Mouse (Mus musculus): ENCODE measurements around the gene Vps11. TPM values are rescaled to one million over a fixed set of nuclear protein-coding genes. Genes with fewer than 3 reads are reported as not detected.
"Not testable (repeated sequence)": the region's sequence is repeated elsewhere in the genome, so short reads cannot be mapped to it uniquely, and the experiment has no call there.

Vps11 gene
- polyA plus RNA-seq, 1 experiment from 2014 or later = 32.4 TPM

DNA sequence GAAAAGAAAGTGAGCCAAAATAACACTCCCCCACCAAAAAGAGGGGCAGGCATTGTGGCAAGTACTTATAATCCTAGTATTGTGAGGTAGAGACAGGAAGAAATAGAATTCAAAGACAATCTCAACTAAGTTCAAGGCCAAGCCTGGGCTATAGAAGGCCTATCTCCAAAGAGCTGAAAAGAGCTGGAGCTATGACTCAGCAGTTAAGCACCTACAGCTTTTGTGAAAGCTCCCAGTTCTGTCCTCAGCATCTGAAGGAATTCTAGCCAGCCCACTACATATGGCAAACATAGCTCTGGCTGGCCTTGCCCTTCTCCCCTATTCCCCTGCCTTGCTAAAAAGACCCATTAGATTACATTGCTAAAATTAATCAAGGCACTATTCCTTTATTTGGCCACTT lies 11.9 kb upstream of the Vps11 start:
- no peaks in the 10 kb centered on the region for H3K27me3 ChIP-seq
- no peak overlapping the region for H3K27ac ChIP-seq
- no peaks in the 10 kb centered on the region for H3K4me1 ChIP-seq
- H3K9ac ChIP-seq = no peak overlapping the region
- no peaks in the 10 kb centered on the region for H3K9me3 ChIP-seq
- H3K4me3 ChIP-seq = no peak overlapping the region
- no peak for ATAC-seq (ENCODE audit: insufficient number of reproducible peaks, insufficient read depth, low FRiP score, low TSS enrichment)
- H3K4me2 ChIP-seq (replicated peaks) = no peak overlapping the region
- H3K36me3 ChIP-seq = no peaks in the 10 kb centered on the region

DNA sequence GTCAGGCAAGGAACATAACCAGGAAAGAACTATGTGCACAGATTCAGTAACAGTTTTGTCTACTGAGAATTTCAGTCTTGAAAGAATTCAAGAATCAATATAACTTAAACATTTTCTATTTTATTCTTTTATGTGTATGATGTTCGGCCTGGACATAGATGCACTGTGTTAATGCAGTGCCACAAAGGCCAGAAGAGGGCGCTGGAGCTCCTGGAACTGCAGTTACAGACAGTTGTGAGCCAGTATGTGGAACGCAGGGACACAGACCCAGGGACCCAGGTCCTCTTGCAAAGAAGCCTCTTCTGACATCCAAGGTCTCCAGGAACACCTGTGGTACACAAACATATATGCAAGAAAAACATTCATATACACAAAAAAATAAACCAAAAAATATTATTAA lies 3.0 kb upstream of the Vps11 start:
- H3K4me3 ChIP-seq = no peak overlapping the region

DNA sequence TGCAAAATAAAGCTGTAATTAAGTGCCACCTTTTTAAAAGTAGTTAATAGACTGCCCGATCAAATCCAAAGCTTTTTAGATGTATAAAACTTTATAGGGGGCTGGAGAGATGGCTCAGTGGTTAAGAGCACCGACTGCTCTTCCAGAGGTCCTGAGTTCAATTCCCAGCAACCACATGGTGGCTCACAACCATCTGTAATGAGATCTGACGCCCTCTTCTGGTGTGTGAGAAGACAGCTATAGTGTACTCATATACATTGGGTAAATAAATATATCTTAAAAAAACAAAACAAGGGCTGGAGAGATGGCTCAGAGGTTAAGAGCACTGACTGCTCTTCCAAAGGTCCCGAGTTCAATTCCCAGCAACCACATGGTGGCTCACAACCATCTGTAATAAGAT lies 461 bp upstream of the Vps11 start:
- H3K27ac ChIP-seq = peak overlapping the region; percentile 57; the same call in 1 of the 2 replicates
- 42% methylated on average over 4 of the region's 4 CpGs for WGBS
- peak overlapping the region; percentile 81; the same call in 1 of the 2 replicates for H3K9ac ChIP-seq
- H3K36me3 ChIP-seq = peaks cover 23% of the 10 kb centered on the region
- H3K9me3 ChIP-seq; H3K4me1 ChIP-seq; ATAC-seq (ENCODE audit: insufficient number of reproducible peaks, insufficient read depth, low FRiP score, low TSS enrichment); H3K27me3 ChIP-seq: not testable (repeated sequence)
- peak overlapping the region; percentile 97 for H3K4me3 ChIP-seq
- peak overlapping the region; percentile 92 for H3K4me2 ChIP-seq (replicated peaks)

More for the DNA sequence above, 3.0 kb upstream of the Vps11 start:
- Histone ChIP-seq H3K36me3 (peaks cover 3% of the 10 kb centered on the region), H3K9me3 (no peaks in the 10 kb centered on the region), H3K4me1 (peaks cover 7% of the 10 kb centered on the region; the same call in 1 of the 2 replicates), H3K27me3 (no peaks in the 10 kb centered on the region), H3K4me2 (replicated peaks) (no peak overlapping the region), H3K9ac (no peak overlapping the region), H3K27ac (no peak overlapping the region)
- WGBS = 58% methylated on average over 3 of the region's 3 CpGs
- no peak for ATAC-seq (ENCODE audit: insufficient number of reproducible peaks, insufficient read depth, low FRiP score, low TSS enrichment)

DNA sequence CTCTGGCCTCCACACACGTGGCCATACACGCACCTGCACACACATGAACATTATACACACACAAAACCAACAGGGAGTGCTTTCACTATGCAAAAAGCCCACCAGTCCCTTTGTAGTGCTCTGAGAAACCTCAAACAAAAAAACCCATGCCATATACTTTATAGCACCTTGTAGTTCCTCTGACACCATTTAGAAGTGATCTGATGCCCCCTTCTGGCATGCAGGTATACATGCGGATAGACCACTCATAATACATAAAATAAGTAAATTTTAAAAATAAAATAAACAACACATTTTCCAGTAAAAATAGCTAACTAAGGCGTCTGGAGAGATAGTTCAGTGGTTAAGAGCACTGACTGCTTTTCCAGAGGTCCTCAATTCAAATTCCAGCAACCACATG lies 4.3 kb downstream of the Vps11 start:
- H3K9me3 ChIP-seq = no peaks in the 10 kb centered on the region
- no peak for ATAC-seq (ENCODE audit: insufficient number of reproducible peaks, insufficient read depth, low FRiP score, low TSS enrichment)
- H3K4me1 ChIP-seq = peaks cover 7% of the 10 kb centered on the region; the same call in 1 of the 2 replicates
- H3K27ac ChIP-seq = no peak overlapping the region
- H3K36me3 ChIP-seq = peaks cover 71% of the 10 kb centered on the region
- 74% methylated on average over 4 of the region's 4 CpGs for WGBS
- H3K27me3 ChIP-seq = no peaks in the 10 kb centered on the region
- no peak overlapping the region for H3K4me3 ChIP-seq
- no peak overlapping the region for H3K9ac ChIP-seq
- H3K4me2 ChIP-seq (replicated peaks) = no peak overlapping the region

DNA sequence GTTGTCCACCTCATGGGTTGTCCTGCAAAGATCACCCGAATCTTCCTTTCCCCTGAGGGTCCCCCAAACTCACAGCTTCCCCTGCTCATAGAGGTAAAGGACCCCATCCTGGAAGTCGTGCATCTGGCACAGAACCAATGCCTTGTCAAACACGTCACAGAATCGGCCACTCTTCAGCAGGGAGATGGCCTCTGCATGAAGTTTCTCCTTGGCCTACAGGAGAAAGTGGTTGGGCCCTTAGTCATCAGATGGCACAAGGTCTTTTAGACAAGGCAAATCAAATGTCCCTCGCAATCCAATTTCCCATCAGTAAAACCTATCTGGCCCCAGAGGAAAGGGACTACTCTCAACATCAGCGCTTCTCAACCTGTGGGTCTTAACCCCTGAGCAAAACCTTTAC lies 8.3 kb downstream of the Vps11 start:
- peaks cover 95% of the 10 kb centered on the region for H3K36me3 ChIP-seq
- WGBS = 91% methylated on average over 6 of the region's 6 CpGs

DNA sequence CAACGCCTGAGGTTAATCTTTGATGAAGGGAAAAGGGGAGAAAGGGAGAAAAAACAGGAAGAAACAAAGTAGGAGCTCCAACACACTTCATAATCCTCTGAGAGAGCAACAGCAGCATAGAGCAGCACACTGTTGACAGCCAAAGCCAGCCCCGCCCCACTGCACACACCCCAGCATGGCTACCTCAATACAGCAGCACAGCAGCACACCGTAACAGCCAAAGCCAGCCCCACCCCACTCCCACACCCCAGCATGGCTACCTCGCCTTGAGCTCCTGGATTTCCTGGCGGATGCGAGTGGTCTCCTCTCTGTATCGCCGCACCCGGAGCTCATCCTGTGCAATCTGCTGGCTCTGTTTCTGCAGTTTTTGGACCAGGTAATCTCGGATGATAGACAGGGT lies 9.1 kb downstream of the Vps11 start:
- H3K4me3 ChIP-seq = no peak overlapping the region
- WGBS = 91% methylated on average over 10 of the region's 10 CpGs
- H3K27ac ChIP-seq = no peak overlapping the region
- no peaks in the 10 kb centered on the region for H3K27me3 ChIP-seq
- no peaks in the 10 kb centered on the region for H3K9me3 ChIP-seq
- peaks cover 94% of the 10 kb centered on the region for H3K36me3 ChIP-seq
- no peak overlapping the region for H3K4me2 ChIP-seq (replicated peaks)
- no peak for ATAC-seq (ENCODE audit: insufficient number of reproducible peaks, insufficient read depth, low FRiP score, low TSS enrichment)
- H3K9ac ChIP-seq = no peak overlapping the region
- H3K4me1 ChIP-seq = no peaks in the 10 kb centered on the region

More for the DNA sequence above, 8.3 kb downstream of the Vps11 start:
- no peak overlapping the region for H3K27ac ChIP-seq
- ATAC-seq (ENCODE audit: insufficient number of reproducible peaks, insufficient read depth, low FRiP score, low TSS enrichment) = no peak
- H3K27me3 ChIP-seq = no peaks in the 10 kb centered on the region
- H3K4me3 ChIP-seq = no peak overlapping the region
- no peak overlapping the region for H3K4me2 ChIP-seq (replicated peaks)
- no peaks in the 10 kb centered on the region for H3K9me3 ChIP-seq
- no peaks in the 10 kb centered on the region for H3K4me1 ChIP-seq
- no peak overlapping the region for H3K9ac ChIP-seq

DNA sequence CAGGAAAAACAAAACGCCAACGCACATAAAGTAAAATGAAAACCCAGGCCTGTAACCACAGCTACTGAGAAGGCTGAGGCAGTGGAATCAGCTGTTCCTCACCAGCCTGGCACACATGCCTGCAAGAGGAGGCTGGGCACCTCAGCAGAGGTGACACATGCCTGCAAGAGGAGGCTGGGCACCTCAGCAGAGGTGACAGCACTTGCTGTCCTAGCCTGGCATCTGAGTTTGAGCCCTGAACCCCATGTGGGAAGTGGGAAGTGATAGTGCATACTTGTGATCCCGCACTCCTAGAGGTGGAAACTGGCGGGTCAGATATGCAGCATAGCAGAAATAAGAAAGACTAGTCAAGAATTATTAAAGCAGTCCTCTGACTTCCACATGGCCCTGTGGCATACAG lies 10.1 kb downstream of the Vps11 start:
- no peaks in the 10 kb centered on the region for H3K27me3 ChIP-seq
- no peaks in the 10 kb centered on the region for H3K9me3 ChIP-seq
- H3K4me1 ChIP-seq = no peaks in the 10 kb centered on the region
- no peak overlapping the region for H3K4me2 ChIP-seq (replicated peaks)
- H3K4me3 ChIP-seq = no peak overlapping the region
- no peak overlapping the region for H3K9ac ChIP-seq
- WGBS = 93% methylated on average over 4 of the region's 4 CpGs
- ATAC-seq (ENCODE audit: insufficient number of reproducible peaks, insufficient read depth, low FRiP score, low TSS enrichment) = no peak
- H3K36me3 ChIP-seq = peaks cover 95% of the 10 kb centered on the region
- H3K27ac ChIP-seq = no peak overlapping the region

DNA sequence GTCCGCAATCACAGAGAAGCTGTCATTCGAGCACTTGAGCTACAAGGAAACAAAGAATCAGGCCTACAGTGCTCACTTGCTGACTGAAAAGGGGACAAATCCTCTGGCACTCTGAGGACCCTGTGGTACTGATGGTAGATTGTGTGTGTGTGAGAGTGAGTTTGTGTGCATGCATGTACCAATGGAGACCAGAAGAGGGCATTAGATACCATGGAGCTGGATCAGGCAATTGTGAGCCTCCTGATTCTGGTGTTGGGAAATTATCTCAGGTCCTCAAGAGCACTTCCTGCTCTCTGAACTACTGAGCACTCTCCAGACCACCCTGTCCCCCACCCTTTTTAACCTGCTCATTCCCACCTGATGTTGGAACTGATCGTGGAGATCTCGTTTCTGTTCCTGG lies 12.9 kb downstream of the Vps11 start:
- Histone ChIP-seq H3K36me3 (peaks cover 72% of the 10 kb centered on the region), H3K9me3 (no peaks in the 10 kb centered on the region), H3K27me3 (no peaks in the 10 kb centered on the region), H3K9ac (no peak overlapping the region), H3K4me3 (no peak overlapping the region), H3K27ac (no peak overlapping the region), H3K4me2 (replicated peaks) (no peak overlapping the region), H3K4me1 (peaks cover 4% of the 10 kb centered on the region; the same call in 1 of the 2 replicates)
- WGBS = 97% methylated on average over 4 of the region's 4 CpGs
- ATAC-seq (ENCODE audit: insufficient number of reproducible peaks, insufficient read depth, low FRiP score, low TSS enrichment) = no peak

DNA sequence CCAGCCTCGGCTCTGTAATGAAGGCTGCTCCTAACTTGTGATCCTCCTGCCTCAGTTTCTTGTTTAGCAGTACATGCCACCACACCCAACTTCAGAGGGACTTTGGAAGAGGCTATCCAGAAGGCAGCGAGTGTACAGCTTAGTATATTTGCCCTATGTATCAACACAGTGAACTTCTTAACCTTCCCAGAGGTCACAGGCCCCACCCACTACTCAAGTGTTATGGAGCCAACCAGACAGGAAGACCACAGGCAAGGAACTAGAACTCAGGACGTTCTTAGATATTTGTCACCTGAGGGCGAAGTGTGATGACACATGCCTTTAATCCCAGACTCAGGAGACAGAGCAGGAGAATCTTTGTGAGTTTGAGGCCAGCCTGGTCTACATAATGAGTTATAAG lies 13.8 kb downstream of the Vps11 start:
- 81% methylated on average over 4 of the region's 4 CpGs for WGBS
- ATAC-seq (ENCODE audit: insufficient number of reproducible peaks, insufficient read depth, low FRiP score, low TSS enrichment) = no peak
- Histone ChIP-seq H3K4me1 (peaks cover 11% of the 10 kb centered on the region), H3K27me3 (no peaks in the 10 kb centered on the region), H3K4me2 (replicated peaks) (no peak overlapping the region), H3K9me3 (no peaks in the 10 kb centered on the region), H3K36me3 (peaks cover 63% of the 10 kb centered on the region), H3K4me3 (no peak overlapping the region), H3K27ac (no peak overlapping the region), H3K9ac (no peak overlapping the region)

DNA sequence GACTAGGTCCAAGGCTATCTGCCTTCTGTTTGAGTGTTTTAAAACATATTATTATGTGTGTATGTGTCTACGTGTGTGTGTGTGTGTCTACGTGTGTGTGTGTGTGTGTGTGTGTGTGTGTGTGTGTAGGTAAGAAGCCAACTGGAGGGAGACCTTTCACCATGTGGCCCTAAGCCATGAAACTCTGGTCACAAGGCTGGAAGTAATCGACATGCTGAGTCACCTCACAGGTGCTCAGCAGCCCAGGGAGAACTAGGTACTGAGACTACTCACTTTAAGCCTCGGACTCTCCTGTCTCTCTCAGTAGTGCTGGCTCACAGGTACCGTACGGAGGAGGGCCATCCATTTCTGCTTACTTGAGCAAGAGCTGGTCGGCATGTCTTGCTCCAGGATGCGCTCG lies 14.3 kb downstream of the Vps11 start:
- H3K27ac ChIP-seq = no peak overlapping the region
- no peaks in the 10 kb centered on the region for H3K9me3 ChIP-seq
- ATAC-seq (ENCODE audit: insufficient number of reproducible peaks, insufficient read depth, low FRiP score, low TSS enrichment) = no peak
- H3K4me3 ChIP-seq = no peak overlapping the region
- peaks cover 13% of the 10 kb centered on the region for H3K4me1 ChIP-seq
- no peaks in the 10 kb centered on the region for H3K27me3 ChIP-seq
- H3K9ac ChIP-seq = no peak overlapping the region
- peaks cover 58% of the 10 kb centered on the region for H3K36me3 ChIP-seq
- H3K4me2 ChIP-seq (replicated peaks) = no peak overlapping the region
- 93% methylated on average over 9 of the region's 9 CpGs for WGBS

DNA sequence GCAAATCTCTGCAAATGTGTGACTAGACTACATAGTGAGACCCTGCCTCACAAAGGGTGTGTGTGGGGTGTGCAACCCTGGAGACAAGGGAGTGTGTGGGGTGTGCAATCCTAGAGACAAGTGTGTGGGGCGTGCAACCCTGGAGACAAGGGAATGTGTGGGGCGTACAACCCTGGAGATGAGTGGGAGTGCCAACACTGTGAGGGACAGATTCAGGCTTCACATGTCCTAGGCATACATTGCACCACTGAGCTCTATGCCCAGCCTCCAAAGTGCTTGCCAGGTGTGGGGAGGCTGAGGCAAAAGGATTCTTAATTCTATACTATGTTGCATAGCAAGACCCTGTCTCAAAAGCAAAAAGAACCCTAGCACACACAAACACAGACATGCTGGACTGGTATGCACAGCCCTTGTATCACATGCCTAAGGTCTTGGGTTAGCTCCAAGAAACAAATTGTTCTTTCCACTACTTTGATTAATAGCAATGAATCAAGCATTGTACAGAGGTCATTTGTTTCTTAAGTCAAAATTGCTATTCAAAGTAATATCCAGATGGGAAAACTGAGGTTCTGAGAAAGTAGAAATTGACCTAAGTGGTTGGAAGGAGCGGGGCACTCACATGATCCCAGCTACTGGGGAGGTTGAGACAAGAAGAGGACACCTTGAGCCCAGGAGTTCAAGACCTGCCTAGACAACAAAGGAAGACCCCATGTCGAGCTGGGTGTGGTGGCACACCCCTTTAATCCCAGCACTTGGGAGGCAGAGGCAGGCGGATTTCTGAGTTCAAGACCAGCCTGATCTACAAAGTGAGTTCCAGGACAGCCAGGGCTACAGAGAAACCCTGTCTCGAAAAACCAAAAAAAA lies 15.7 kb downstream of the Vps11 start:
- Histone ChIP-seq H3K27me3 (no peaks in the 10 kb centered on the region), H3K4me3 (no peak overlapping the region), H3K4me2 (replicated peaks) (no peak overlapping the region), H3K9me3 (no peaks in the 10 kb centered on the region), H3K36me3 (peaks cover 48% of the 10 kb centered on the region), H3K27ac (no peak overlapping the region), H3K9ac (no peak overlapping the region), H3K4me1 (peaks cover 13% of the 10 kb centered on the region)
- WGBS = 89% methylated on average over 6 of the region's 6 CpGs
- no peak for ATAC-seq (ENCODE audit: insufficient number of reproducible peaks, insufficient read depth, low FRiP score, low TSS enrichment)

DNA sequence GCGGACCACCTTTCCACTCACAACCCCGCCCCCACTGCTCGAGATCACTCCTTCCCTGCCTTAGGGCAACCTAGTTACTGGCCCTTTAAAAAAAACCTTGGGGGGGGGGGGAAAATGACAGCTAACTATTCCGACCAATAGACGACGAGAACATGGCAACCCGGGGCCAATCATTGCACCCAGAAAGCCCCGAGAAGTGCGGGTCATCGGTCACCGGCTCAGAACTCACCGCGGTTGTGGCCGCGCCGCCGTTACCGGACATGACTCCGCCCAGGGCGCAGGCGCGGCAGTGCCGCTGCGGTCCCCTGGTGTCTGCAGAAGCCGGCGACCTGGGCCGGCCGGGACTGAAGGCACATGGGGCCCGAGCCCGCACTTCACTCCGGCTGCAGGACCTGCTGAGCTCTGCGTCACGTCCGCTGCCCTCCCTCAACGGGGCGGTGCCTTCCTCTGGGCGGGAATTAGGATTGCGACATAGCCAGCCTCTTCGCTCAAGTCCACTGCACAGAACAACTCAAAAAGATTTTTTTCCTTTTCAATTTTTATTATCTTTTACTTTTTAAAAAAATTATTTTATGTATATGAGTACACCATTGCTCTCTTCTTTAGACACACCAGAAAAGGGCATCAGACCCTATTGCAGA lies 17.6 kb downstream of the Vps11 start, which contains the start of gene Hmbs:
Gene Hmbs (minus strand): TSS at position 448 of the 641 bp plus-strand sequence.
- Histone ChIP-seq H3K4me3 (peak within 1 kb of the TSS; percentile 81), H3K27me3 (no peaks in the 10 kb centered on the region), H3K9me3 (no peaks in the 10 kb centered on the region), H3K36me3 (peaks cover 43% of the 10 kb centered on the region), H3K9ac (peak within 1 kb of the TSS; percentile 84), H3K4me1 (peaks cover 13% of the 10 kb centered on the region), H3K27ac (peak within 1 kb of the TSS; percentile 97), H3K4me2 (replicated peaks) (peak within 1 kb of the TSS; percentile 81)
- WGBS = under 1% methylated on average over 39 of the region's 39 CpGs
- peak; percentile 93 for ATAC-seq (ENCODE audit: insufficient number of reproducible peaks, insufficient read depth, low FRiP score, low TSS enrichment)
